Mouse (Mus musculus) spleen, adult 2 months (tissue): Measurements from ENCODE around the gene Zbtb49.

ENCODE experiments used
- CTCF ChIP-seq: fragments of 200-500 bp; IDR thresholded peaks from 2 replicates; pipeline ENCODE4 v1.5.1; 2011; ENCODE audit warnings: mild to moderate bottlenecking, inconsistent platforms; ENCODE audit not compliant: insufficient read depth, insufficient read length, insufficient replicate concordance; ENCODE audit errors: extremely low read depth
- POLR2A ChIP-seq: fragments of 200-500 bp; IDR thresholded peaks from 2 replicates; pipeline ENCODE4 v1.6.1; 2011; ENCODE audit warnings: low read depth, low read length, inconsistent platforms

DNA sequence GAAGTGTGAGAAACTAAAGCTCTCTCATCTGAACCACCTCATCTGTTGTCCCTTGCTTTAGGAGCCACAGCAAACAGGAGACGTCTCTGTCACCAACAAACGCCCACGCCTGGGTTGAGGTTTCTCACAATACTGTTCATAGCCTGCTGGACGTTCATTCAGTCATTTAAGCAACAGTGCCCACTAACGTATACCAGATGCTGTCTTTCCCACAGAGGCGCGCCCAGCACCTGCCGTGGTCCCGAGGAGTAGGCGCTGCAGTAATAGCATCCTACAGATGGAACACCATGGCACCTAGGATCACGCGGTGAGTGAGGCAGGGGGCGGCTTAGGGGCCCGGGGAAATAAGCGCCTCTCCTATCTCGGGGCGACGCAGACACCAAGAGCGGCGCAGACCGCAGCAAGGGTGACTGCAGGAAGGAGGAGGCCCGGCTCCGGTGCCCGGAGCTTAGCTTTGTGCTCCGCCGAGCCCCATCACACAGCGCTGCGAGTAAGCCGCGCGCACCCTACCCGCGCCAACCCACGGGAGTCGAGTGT lies 418 bp downstream of the Zbtb49 start:
- no peak for TF ChIP-seq CTCF
- TF ChIP-seq POLR2A, result no peak
